Mouse (Mus musculus) effector memory CD4-positive, alpha-beta T cell, adult 7 months (primary cell): ENCODE measurements around the gene Pdgfb. TPM values are rescaled to one million over a fixed set of nuclear protein-coding genes. Genes with fewer than 3 reads are reported as not detected.

Experiments
- polyA plus RNA-seq: library from polyadenylated mRNA; unstranded; fragments of 100-300 nt; shearing (Covaris generic); gene quantifications from one replicate; pipeline ENCODE4 v1.2.1, GENCODE M21; 2017

The Pdgfb gene
- polyA plus RNA-seq: 1.0 TPM

DNA sequence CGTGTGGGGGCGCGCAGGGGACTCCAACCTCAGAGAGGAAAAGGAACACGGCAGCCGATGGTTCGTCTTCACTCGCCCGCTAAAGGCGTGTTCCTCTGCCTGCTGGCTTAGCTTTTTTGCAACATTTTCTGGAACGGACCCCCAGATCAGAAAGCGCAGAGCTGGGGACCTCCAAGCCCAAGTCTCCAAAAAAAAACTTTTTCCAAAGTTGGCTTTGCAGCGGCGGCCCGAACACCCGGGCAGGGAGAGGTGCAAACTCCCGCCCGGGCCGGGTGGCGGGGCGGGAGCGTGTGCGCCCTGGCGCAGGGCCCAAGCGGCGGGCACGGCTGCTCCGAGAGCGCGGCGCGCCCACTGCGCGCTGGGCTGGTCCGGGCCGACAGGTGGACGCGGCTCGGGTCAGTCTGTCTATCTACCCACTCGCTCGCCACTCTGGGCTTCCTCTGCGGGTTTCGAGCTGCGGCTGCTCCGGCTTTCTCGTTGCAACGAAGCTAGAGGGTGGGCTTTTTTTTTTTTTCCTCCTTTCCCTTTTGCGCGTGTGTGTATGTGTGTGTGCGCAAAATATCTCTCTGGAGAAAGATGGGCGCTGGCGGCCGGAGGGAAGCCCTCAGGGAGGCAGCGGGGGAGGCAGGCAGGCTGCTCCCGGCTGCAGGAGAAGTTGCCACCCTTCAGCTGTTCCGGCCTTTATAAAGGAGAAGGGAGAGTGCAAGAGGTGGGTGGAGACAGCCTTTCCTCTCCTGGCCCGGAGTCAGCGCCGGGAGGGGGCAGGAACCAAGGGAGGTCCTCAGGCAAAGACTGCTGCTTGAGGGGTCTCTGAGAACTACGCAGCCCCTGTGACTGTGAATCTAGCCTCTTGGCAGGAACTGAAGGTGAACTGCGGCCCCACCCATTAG is at the start of gene Pdgfb:
Pdgfb (minus strand) TSS at position 657 of the 890 bp plus-strand sequence.

DNA sequence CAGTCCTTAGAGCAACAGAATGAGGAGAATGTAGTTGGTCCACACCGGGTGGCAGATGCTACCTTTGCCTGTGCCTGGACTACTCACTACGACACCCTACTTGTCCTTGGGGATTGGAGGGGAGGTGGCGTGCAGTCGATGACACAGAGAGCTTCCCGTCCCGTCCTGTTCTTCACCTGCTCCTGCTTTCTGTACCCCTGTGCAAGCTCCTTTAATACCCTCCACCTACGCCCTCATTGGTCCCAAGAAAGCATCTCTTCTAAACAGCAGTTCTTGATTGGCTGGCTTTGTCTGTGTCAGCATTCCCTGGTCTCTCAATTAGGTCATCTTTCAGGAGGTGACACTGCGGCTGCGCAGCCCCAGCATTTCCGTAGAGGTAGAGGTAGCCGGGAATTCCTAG is 43.8 kb downstream of the Pdgfb start, which contains the start of gene Cbx7:
Cbx7 (minus strand) TSS at position 180 of the 400 bp plus-strand sequence.

Other genes with a start within 250 kb of the Pdgfb start
- 4.6 TPM for gene Dnal4, start 237.1 kb downstream of the Pdgfb start, polyA plus RNA-seq
- 0.57 TPM for gene Nptxr, start 210.2 kb downstream of the Pdgfb start, polyA plus RNA-seq
- gene Npcd, start 180.7 kb downstream of the Pdgfb start, polyA plus RNA-seq: not detected
- 11.1 TPM for gene Cbx6, start 180.3 kb downstream of the Pdgfb start, polyA plus RNA-seq
- gene Apobec3, start 123.3 kb downstream of the Pdgfb start, polyA plus RNA-seq: 210 TPM
- gene Cbx7, start 43.9 kb downstream of the Pdgfb start, polyA plus RNA-seq: 165 TPM
- not detected for gene Syngr1, start 76.4 kb upstream of the Pdgfb start, polyA plus RNA-seq
- gene Rpl3, start 76.9 kb upstream of the Pdgfb start, polyA plus RNA-seq: 1,506 TPM
- gene Tab1, start 118.2 kb upstream of the Pdgfb start, polyA plus RNA-seq: 17.6 TPM
- not detected for gene Mgat3, start 158.7 kb upstream of the Pdgfb start, polyA plus RNA-seq
- gene Mief1, start 219.0 kb upstream of the Pdgfb start, polyA plus RNA-seq: 25.0 TPM
- not detected for gene AC140267.1, start 220.9 kb upstream of the Pdgfb start, polyA plus RNA-seq
- 272 TPM for gene Atf4, start 240.2 kb upstream of the Pdgfb start, polyA plus RNA-seq
- gene Rps19bp1, start 249.3 kb upstream of the Pdgfb start, polyA plus RNA-seq: 16.0 TPM